ENCODE assay signal across 42 mouse cellular contexts in genomic region chr15:82004257-82004656, GRCm38 (mm10). TPM values are rescaled to one million over a fixed set of nuclear protein-coding genes. Genes with fewer than 3 reads are reported as not detected.
A peak's percentile ranks its signal among the peaks of the same experiment; 100 is the strongest.
DNase-seq lines count a peak whose midpoint lies in the region; ATAC-seq and TF ChIP-seq lines count a peak whose summit lies in the region.
"Had no signal": no experiment of that assay in that cellular context is flagged by ENCODE, and none has a peak within 500 bp of the region (broad histone marks: within the 10 kb centered on the region; RNA-seq: fewer than 3 reads in every experiment).

No protein-coding gene starts in this region.

- no peak overlapping the region for H3K4me3 ChIP-seq in intestine, embryonic 14.5 days (ENCODE audit: low read depth, low read length)
- no peak overlapping the region for H3K4me3 ChIP-seq in liver, embryonic 11.5 days (ENCODE audit: low read depth, low read length)
- H3K4me3 ChIP-seq in liver, embryonic 16.5 days (ENCODE audit: low read depth, low read length): no peak overlapping the region
- no peak overlapping the region for H3K4me3 ChIP-seq in heart, adult 2 months
- H3K4me3 ChIP-seq: forebrain, embryonic 13.5 days; heart, embryonic 12.5 days; hindbrain, embryonic 15.5 days; layer of hippocampus, adult 2 months; limb, embryonic 13.5 days had no signal

- no peak for DNase-seq in intestine, embryonic 14.5 days (ENCODE audit: low spot score)
- no peak for DNase-seq in liver, embryonic 11.5 days (ENCODE audit: low spot score)
- no peak for DNase-seq in adrenal gland, postnatal 25 days
- no peak for DNase-seq in heart, adult 2 months
- no peak for DNase-seq in Muller cell, postnatal 12 days (ENCODE audit: inconsistent ontology term)
- DNase-seq in kidney, postnatal 25 days: no peak
- DNase-seq: adrenal gland, adult 2 months; cerebellum, adult 11 months; cerebellum, adult 9-10 months; cerebellum, postnatal 36 days; gastrocnemius, postnatal 25 days; heart, adult 18-20 months; heart, postnatal 4 days; kidney, adult 9 months; kidney, postnatal 14 days; lung, adult 2 months; lung, postnatal 10 days; right cerebral cortex, adult 18-20 months had no signal

- intact Hi-C loops in heart, adult 2 months (cut with DNase I): no loop called here

- H3K4me1 ChIP-seq in intestine, embryonic 14.5 days (replicated peaks; ENCODE audit: control insufficient read depth, insufficient read depth, low read length): no peaks in the 10 kb centered on the region
- H3K4me1 ChIP-seq in liver, embryonic 11.5 days (replicated peaks; ENCODE audit: control insufficient read depth, insufficient read depth, low read length): 0 out of 2 replicates have a peak, but pooled peaks cover 4% of the 10 kb centered on the region
- H3K4me1 ChIP-seq in liver, embryonic 16.5 days (ENCODE audit: control insufficient read depth, low read depth, low read length): peaks cover 11% of the 10 kb centered on the region
- no peaks in the 10 kb centered on the region for H3K4me1 ChIP-seq in heart, adult 2 months (ENCODE audit: control insufficient read depth, insufficient read depth, low read length)
- H3K4me1 ChIP-seq: forebrain, embryonic 13.5 days; heart, embryonic 12.5 days; hindbrain, embryonic 15.5 days; limb, embryonic 13.5 days had no signal

- H3K79me2 ChIP-seq in heart, adult 2 months (replicated peaks; ENCODE audit: control insufficient read depth, insufficient read depth, low read length): no peaks in the 10 kb centered on the region; the same call in 1 of the 2 replicates

- no peaks in the 10 kb centered on the region for H3K9me3 ChIP-seq in intestine, embryonic 14.5 days (ENCODE audit: control insufficient read depth, low read length)
- no peaks in the 10 kb centered on the region for H3K9me3 ChIP-seq in liver, embryonic 11.5 days (ENCODE audit: control insufficient read depth, low read length)
- H3K9me3 ChIP-seq in liver, embryonic 16.5 days (replicated peaks; ENCODE audit: control insufficient read depth, low read length): no peaks in the 10 kb centered on the region
- H3K9me3 ChIP-seq: forebrain, embryonic 13.5 days; heart, embryonic 12.5 days; hindbrain, embryonic 15.5 days; limb, embryonic 13.5 days had no signal

- no peak overlapping the region for H3K4me2 ChIP-seq in intestine, embryonic 14.5 days (ENCODE audit: low read length)
- no peak overlapping the region for H3K4me2 ChIP-seq in liver, embryonic 11.5 days
- H3K4me2 ChIP-seq in liver, embryonic 16.5 days (ENCODE audit: low read depth, low read length): no peak overlapping the region
- H3K4me2 ChIP-seq: forebrain, embryonic 13.5 days; heart, embryonic 12.5 days; hindbrain, embryonic 15.5 days; limb, embryonic 13.5 days; midbrain, embryonic 11.5 days had no signal

- TF ChIP-seq EP300 in heart, adult 2 months (IDR thresholded peaks at IDR 0.05; ENCODE audit: insufficient read depth, low read depth, low read length): no peak

- H3K27ac ChIP-seq in intestine, embryonic 14.5 days (ENCODE audit: low read depth): no peak overlapping the region
- H3K27ac ChIP-seq in liver, embryonic 11.5 days (ENCODE audit: low read depth, low read length): no peak overlapping the region
- no peak overlapping the region for H3K27ac ChIP-seq in liver, embryonic 16.5 days (ENCODE audit: low read length)
- no peak overlapping the region for H3K27ac ChIP-seq in heart, adult 2 months
- H3K27ac ChIP-seq: forebrain, embryonic 13.5 days; hindbrain, embryonic 15.5 days; layer of hippocampus, adult 2 months; limb, embryonic 13.5 days; macrophage had no signal

- WGBS in intestine, embryonic 14.5 days: 69% methylated on average over 8 of the region's 8 CpGs
- 77% methylated on average over 8 of the region's 8 CpGs for WGBS in liver, embryonic 11.5 days
- WGBS in liver, embryonic 16.5 days (ENCODE audit: insufficient replicate concordance): 30% methylated on average over 8 of the region's 8 CpGs
- 91% methylated on average over 8 of the region's 8 CpGs for WGBS in heart, adult 2 months

- no peaks in the 10 kb centered on the region for H3K27me3 ChIP-seq in intestine, embryonic 14.5 days (replicated peaks; ENCODE audit: control insufficient read depth, insufficient read depth, low read length)
- no peaks in the 10 kb centered on the region for H3K27me3 ChIP-seq in liver, embryonic 11.5 days (replicated peaks; ENCODE audit: control insufficient read depth, insufficient read depth, low read length)
- no peaks in the 10 kb centered on the region for H3K27me3 ChIP-seq in liver, embryonic 16.5 days (ENCODE audit: control insufficient read depth, insufficient read depth, low read depth, low read length)
- H3K27me3 ChIP-seq in heart, adult 2 months (ENCODE audit: control insufficient read depth, insufficient read depth, low read length): no peaks in the 10 kb centered on the region
- H3K27me3 ChIP-seq: forebrain, embryonic 13.5 days; heart, embryonic 12.5 days; hindbrain, embryonic 15.5 days; limb, embryonic 13.5 days had no signal

- no peak overlapping the region for H3K9ac ChIP-seq in intestine, embryonic 14.5 days (ENCODE audit: low read length)
- H3K9ac ChIP-seq in liver, embryonic 11.5 days (ENCODE audit: low read depth, low read length): no peak overlapping the region
- H3K9ac ChIP-seq in liver, embryonic 16.5 days (ENCODE audit: low read depth, low read length): no peak overlapping the region
- H3K9ac ChIP-seq in heart, adult 2 months (ENCODE audit: low read depth, low read length): no peak overlapping the region
- H3K9ac ChIP-seq: forebrain, embryonic 13.5 days; heart, embryonic 12.5 days; hindbrain, embryonic 15.5 days; limb, embryonic 13.5 days had no signal

- TF ChIP-seq POLR2A in heart, adult 2 months (IDR thresholded peaks at IDR 0.05; ENCODE audit: insufficient read depth, low read depth, low read length): no peak

- no peak for TF ChIP-seq CTCF in heart, adult 2 months (IDR thresholded peaks at IDR 0.05)

- H3K36me3 ChIP-seq in intestine, embryonic 14.5 days (ENCODE audit: control insufficient read depth, insufficient read depth, low read length): peaks cover 20% of the 10 kb centered on the region; the same call in 1 of the 2 replicates
- no peaks in the 10 kb centered on the region; the same call in 1 of the 2 replicates for H3K36me3 ChIP-seq in liver, embryonic 11.5 days (ENCODE audit: control insufficient read depth, insufficient read depth, low read length)
- no peaks in the 10 kb centered on the region for H3K36me3 ChIP-seq in liver, embryonic 16.5 days (ENCODE audit: control insufficient read depth, insufficient read depth)
- no peaks in the 10 kb centered on the region for H3K36me3 ChIP-seq in heart, adult 2 months (ENCODE audit: control insufficient read depth, insufficient read depth, low read length)

- peak; percentile 54 for ATAC-seq in intestine, embryonic 14.5 days (replicated peaks; ENCODE audit: low FRiP score, low TSS enrichment, low read depth)
- ATAC-seq in liver, embryonic 11.5 days (replicated peaks; ENCODE audit: low FRiP score): 0 out of 2 replicates have a peak, but pooled peaks have one; percentile 15
- ATAC-seq in liver, embryonic 16.5 days (ENCODE audit: low read depth): peak; percentile 65
- ATAC-seq: activated CD4-positive, CD25-positive, alpha-beta regulatory T cell, adult 4 months; CD4-positive, CD25-positive, alpha-beta regulatory T cell, adult 4 months; forebrain, embryonic 13.5 days; inflammation-experienced regulatory T-cells, adult 6 months; midbrain, embryonic 16.5 days had no signal

RNA-seq across cellular contexts. Expression of gene Xrcc6, which starts 16.6 kb away (rescaled TPM):
- 87.0 and 96.7 TPM in 2 replicates for polyA plus RNA-seq in intestine, embryonic 14.5 days (2014; fragmentation: Nextera tagmentation; extraction: Ambion mirVana)
- polyA plus RNA-seq in liver, embryonic 11.5 days (2014; fragmentation: Nextera tagmentation; extraction: Ambion mirVana): 133 and 151 TPM in 2 replicates
- 48.4 and 52.7 TPM in 2 replicates for polyA plus RNA-seq in liver, embryonic 16.5 days (2015; fragmentation: Nextera tagmentation; extraction: Ambion mirVana)
- 81.4 and 102 TPM in 2 replicates for total RNA-seq in adrenal gland, postnatal 25 days (2021)
- total RNA-seq in heart, adult 2 months (2021): 10 to 100 TPM; 18.9 to 24.3 TPM
- polyA plus RNA-seq in heart, adult 2 months (2012; rRNA removed): 18.6 and 20.3 TPM in 2 replicates

RNA-seq across cellular contexts. Expression of gene 1700029P11Rik, which starts 23.9 kb away (rescaled TPM):
- polyA plus RNA-seq in intestine, embryonic 14.5 days (2014; fragmentation: Nextera tagmentation; extraction: Ambion mirVana): not detected in 2 replicates
- polyA plus RNA-seq in liver, embryonic 11.5 days (2014; fragmentation: Nextera tagmentation; extraction: Ambion mirVana): not detected in 2 replicates
- not detected in 2 replicates for polyA plus RNA-seq in liver, embryonic 16.5 days (2015; fragmentation: Nextera tagmentation; extraction: Ambion mirVana)
- total RNA-seq in adrenal gland, postnatal 25 days (2021): not detected in 2 replicates
- total RNA-seq in heart, adult 2 months (2021): not detected
- polyA plus RNA-seq in heart, adult 2 months (2012; rRNA removed): not detected in 2 replicates
- total RNA-seq: adrenal gland, adult 2 months; adrenal gland, postnatal 4 days; gastrocnemius, adult 18-20 months; gastrocnemius, postnatal 25 days; heart, adult 18-20 months; heart, postnatal 4 days; layer of hippocampus, adult 2 months; layer of hippocampus, postnatal 25 days; left cerebral cortex, adult 8-10 months; left cerebral cortex, postnatal 36 days; neutrophil, adult 5-6 weeks had no signal
- polyA plus RNA-seq: activated CD4-positive, CD25-positive, alpha-beta regulatory T cell, adult 4 months; adrenal gland, adult 2 months; CD4-positive, CD25-positive, alpha-beta regulatory T cell, adult 4 months; embryonic facial prominence, embryonic 11.5 days; forebrain, embryonic 13.5 days; frontal cortex, adult 2 months; heart, embryonic 12.5 days; heart, postnatal 0 days; hindbrain, embryonic 15.5 days; inflammation-experienced regulatory T-cells, adult 6 months; limb, embryonic 13.5 days; lung, adult 2 months; macrophage; midbrain, embryonic 11.5 days; midbrain, embryonic 16.5 days; neural tube, embryonic 11.5 days; stomach, embryonic 14.5 days; thymus, postnatal 0 days had no signal

RNA-seq across cellular contexts. Expression of gene Desi1, which starts 29.4 kb away (rescaled TPM):
- polyA plus RNA-seq in intestine, embryonic 14.5 days (2014; fragmentation: Nextera tagmentation; extraction: Ambion mirVana): 24.0 and 26.7 TPM in 2 replicates
- 27.4 and 30.3 TPM in 2 replicates for polyA plus RNA-seq in liver, embryonic 11.5 days (2014; fragmentation: Nextera tagmentation; extraction: Ambion mirVana)
- 10.7 and 11.5 TPM in 2 replicates for polyA plus RNA-seq in liver, embryonic 16.5 days (2015; fragmentation: Nextera tagmentation; extraction: Ambion mirVana)
- 80.3 and 81.7 TPM in 2 replicates for total RNA-seq in adrenal gland, postnatal 25 days (2021)
- 10 to 100 TPM; 21.4 to 27.7 TPM for total RNA-seq in heart, adult 2 months (2021)
- 20.1 and 23.1 TPM in 2 replicates for polyA plus RNA-seq in heart, adult 2 months (2012; rRNA removed)

RNA-seq across cellular contexts. Expression of gene Snu13, which starts 43.1 kb away (rescaled TPM):
- 301 and 329 TPM in 2 replicates for polyA plus RNA-seq in intestine, embryonic 14.5 days (2014; fragmentation: Nextera tagmentation; extraction: Ambion mirVana)
- polyA plus RNA-seq in liver, embryonic 11.5 days (2014; fragmentation: Nextera tagmentation; extraction: Ambion mirVana): 393 and 418 TPM in 2 replicates
- 111 and 121 TPM in 2 replicates for polyA plus RNA-seq in liver, embryonic 16.5 days (2015; fragmentation: Nextera tagmentation; extraction: Ambion mirVana)
- total RNA-seq in adrenal gland, postnatal 25 days (2021): 83.1 and 99.8 TPM in 2 replicates
- total RNA-seq in heart, adult 2 months (2021): 10 to 100 TPM; 49.5 to 52.7 TPM
- polyA plus RNA-seq in heart, adult 2 months (2012; rRNA removed): 49.5 and 66.6 TPM in 2 replicates

RNA-seq across cellular contexts. Expression of gene Pmm1, which starts 43.5 kb away (rescaled TPM):
- polyA plus RNA-seq in intestine, embryonic 14.5 days (2014; fragmentation: Nextera tagmentation; extraction: Ambion mirVana): 25.8 and 26.6 TPM in 2 replicates
- polyA plus RNA-seq in liver, embryonic 11.5 days (2014; fragmentation: Nextera tagmentation; extraction: Ambion mirVana): 34.6 and 40.6 TPM in 2 replicates
- 13.6 and 14.9 TPM in 2 replicates for polyA plus RNA-seq in liver, embryonic 16.5 days (2015; fragmentation: Nextera tagmentation; extraction: Ambion mirVana)
- total RNA-seq in adrenal gland, postnatal 25 days (2021): 70.2 and 103 TPM in 2 replicates
- total RNA-seq in heart, adult 2 months (2021): 10 to 100 TPM; 22.0 to 26.7 TPM
- 27.7 and 34.4 TPM in 2 replicates for polyA plus RNA-seq in heart, adult 2 months (2012; rRNA removed)

Comparison
In these comparisons a context has a peak if more than half of its experiments do, and no peak if none do; other contexts are left out.
1. ATAC-seq: peak in every context shown above with its lines; median percentile 65 in liver, embryonic 16.5 days; 54 in intestine, embryonic 14.5 days; 15 in liver, embryonic 11.5 days.